Mouse (Mus musculus) 416B (cell line): ENCODE measurements around the gene Meaf6.

Source experiments
- DNase-seq: peaks from one replicate; pipeline ENCODE4 v3.0.0; 2011; ENCODE audit warnings: low read depth

Gene Meaf6

DNA sequence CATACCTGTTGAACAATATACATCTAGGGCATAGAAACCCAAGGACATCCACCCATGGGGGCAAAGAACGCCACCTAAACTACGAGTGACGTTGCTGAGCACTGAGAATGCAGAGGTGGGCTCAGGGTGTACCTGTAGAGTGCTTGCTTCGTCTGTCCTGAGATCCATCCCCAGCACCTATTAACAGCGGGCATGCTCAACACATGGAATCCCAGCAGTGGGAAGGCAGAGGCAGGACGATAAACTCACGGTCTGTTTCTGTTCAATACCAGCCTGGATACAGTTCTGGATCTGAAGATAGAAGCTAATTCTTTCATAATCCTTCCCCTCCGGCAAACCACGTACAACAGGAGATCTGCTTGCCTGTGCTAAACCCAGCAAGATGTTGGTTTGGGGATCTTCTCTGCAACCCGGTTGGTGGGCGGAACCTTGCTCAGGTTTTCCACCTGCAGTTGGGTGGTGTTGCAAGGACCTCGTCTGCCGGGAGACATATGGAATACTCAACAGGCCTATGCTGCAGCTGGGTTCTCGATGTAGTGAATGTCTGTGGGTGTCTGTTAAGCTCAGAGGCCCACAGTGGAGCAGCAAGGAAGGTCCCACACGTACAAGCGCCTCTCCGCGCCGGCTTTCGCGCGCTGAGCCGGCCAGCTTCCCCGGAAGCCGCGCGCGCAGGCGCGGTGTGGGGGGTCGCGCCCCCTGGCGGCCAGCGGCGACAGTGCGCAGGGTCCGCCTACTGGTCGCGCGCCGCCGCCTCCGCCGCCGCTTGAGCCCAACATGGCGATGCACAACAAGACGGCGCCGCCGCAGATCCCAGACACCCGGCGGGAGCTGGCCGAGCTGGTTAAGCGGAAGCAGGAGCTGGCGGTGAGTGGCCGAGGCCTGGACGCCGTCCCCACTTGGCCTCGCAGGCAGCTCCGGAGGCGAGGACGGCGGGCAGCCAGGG lies at the start of gene Meaf6:
Meaf6 (plus strand) TSS at position 732 of the 943 bp plus-strand sequence.
- DNase-seq = peak; percentile 80

DNA sequence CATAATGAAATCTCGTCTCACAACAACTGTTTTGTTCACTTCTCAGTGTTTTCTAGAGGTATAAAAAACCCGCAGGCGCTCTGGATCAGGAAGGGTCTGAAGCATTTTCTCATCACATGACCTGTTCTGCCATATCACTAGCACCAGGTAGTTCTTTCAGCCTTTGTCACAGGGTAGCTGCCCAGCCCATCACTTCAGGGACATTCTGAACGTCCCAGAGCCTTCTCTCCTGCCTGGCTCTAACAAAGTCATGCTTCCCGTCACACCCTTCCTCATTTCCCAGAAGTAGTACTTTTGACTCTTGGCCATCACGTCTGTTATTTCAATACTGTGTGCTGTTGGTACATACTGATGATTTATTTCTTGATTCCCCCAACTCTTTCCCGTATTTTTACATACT lies 40.5 kb upstream of the Meaf6 start:
- no peak for DNase-seq

- no peak for DNase-seq
Measured at GRCm38 (mm10) chr4:125055385-125055784, 29.5 kb upstream of the Meaf6 start.

DNA sequence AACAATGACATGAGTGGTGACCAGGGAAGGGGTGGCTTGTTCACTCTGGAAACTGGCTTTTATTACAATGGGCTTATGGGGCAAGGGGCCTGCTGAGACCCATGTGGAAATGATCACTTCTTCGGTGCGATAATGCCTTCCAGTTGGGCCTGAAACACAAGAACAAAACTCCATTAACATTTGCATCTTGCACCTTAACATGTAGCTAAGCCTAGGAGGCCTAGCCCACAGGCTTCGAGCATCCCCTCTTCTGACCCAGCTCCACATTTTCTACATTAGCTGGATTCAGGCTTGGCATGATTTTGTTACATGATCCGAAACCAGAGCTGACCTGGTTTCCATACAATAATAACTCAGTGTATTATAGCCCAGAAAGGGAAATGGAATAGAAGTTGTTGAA lies 28.5 kb upstream of the Meaf6 start:
- DNase-seq = no peak

DNA sequence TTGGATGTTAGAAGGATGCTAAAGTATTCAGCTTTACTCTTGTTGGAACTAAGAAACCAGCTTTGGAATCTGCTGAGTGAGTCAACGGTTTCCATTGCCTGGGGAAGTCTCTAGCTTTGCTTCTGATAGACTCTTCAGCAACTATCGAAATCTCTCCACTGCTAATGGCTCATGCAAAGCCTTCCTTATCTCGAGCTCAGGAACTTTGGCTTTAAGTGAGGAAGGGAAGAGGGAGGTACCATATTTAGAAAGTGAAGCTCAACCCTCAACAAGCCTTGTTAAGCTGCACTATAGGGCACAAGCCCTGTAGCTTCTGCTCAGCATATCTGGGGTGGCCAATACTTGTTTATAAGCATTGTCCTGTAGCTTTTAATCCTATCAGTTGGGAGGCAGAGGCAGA lies 27.7 kb upstream of the Meaf6 start:
- no peak for DNase-seq

DNA sequence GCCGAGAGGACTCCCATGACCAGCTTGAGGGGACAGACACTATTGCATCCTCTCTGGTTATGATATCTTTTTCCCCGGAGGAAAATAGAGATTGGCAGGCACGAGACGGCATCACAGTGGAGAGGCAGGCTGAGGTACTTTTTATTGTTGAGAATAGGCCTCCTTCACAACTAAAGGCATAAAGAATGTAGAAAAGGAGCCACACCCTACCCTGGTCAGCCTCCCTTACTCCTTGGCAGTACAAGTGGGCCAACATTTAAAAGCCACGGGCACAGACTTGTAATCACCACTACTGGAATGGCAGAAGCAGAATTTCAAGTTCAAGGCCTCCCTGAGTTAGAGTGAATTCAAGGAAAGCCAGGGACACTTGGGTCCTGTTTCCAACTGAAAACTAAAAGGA lies 26.9 kb upstream of the Meaf6 start:
- no peak for DNase-seq

- peak; percentile 61 for DNase-seq
Measured at GRCm38 (mm10) chr4:125059025-125059424, 25.9 kb upstream of the Meaf6 start.

GRCm38 (mm10) chr4:125063829-125064228 lies 21.1 kb upstream of the Meaf6 start:
- peak; percentile 25 for DNase-seq

DNA sequence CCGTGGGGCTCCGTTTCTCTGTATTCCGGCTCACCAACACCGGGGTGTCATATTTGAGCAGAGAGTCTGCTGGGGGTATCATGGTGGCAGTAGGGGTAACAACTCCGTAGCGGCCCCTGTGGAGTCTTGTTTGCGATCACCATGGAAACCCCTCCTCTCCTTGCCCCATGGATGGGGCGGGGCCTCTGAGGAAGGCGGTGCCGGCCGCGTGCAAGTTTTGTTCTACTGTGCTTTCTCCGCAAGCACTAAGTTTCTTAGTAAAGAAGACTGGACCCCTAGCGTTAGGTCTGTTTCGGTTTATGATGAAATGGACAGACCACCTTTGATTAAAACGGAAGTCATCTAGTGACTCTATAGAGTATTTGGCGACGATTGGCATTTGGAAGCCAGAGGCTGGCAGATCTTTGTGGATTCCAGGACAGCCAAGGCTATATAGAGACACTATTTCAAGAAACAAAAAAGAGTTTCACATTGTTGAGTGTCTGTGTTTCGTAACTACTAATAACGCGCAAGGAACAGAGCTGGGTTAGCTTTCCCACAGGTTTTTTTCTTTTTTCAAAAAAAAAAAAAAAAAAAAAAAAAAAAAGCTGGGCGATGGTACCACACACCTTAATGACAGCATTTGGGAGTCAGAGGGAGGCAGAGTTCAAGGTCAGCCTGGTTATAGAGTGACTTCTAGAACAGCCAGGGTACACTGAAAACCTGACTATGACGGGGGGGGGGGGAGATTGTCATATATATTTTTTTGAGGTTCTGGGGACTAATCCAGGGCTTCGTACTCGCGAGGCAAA lies 19.2 kb upstream of the Meaf6 start, which contains the start of gene Dnali1:
Dnali1 (minus strand) TSS at position 187 of the 791 bp plus-strand sequence.
- DNase-seq = peak; percentile 42

DNA sequence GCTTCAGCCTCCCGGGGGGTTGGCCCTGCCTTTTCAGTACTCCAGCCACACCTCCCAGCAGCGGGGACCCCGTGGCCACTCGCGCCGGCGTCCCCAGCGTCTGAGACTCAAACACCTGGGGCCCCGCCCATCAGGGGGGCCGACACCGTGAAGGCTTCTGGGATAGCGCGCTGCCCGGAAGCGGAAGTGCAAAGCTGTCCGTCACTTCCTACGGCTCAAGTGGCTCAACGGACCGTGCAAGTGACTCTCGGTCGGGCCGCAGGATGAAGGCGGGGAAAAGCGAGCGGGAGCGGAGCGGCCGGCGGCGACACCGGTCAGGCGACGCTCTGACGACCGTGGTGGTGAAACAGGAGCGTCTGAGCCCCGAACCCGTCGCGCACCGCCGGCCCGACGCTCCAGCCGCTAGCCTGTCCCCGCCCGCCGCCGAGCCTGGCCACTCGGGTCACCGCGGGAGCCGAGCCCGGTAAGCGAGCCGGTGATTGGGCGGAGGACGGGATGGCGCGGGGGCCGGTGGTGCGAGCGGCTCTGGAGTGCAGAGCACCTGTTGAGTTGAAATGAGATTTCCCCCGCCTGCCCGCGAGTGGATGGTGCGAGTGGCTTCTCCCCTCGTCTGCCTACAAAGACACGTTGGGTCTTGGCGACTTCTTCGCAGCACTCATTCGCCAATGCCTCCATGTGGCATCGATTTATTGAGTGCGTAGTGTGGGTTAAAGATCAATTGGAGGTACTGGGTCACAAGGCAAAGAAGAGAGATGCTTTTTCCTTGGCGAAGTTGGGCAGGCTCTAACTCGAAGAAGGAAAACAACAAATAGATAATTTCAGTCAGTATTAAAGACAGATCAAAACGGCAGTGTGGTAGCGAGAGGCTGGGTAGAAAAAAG lies 18.2 kb upstream of the Meaf6 start, which contains the start of gene Snip1:
Snip1 (plus strand) TSS at position 183 of the 881 bp plus-strand sequence.
- peak; percentile 94 for DNase-seq

DNA sequence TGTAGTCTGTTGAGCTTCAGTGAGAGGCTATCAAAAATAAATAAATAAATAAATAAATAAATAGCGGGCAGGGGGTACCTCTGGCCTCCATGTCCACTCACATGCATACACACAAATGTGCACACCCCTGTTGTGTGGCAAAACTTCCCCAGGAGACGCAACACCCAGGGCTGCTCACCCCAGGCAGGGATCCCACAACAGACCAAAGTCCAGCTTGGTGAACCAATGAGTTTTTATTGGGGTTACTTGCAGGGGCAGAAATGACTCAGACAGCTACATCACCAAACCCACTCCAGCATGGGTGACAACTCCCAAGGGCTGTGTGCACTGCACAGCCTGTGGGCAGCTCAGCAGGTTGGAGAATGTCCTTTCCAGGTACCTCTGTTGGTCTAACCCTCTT lies 7.2 kb upstream of the Meaf6 start:
- no peak for DNase-seq

- no peak for DNase-seq
Measured at GRCm38 (mm10) chr4:125078698-125079097, 6.2 kb upstream of the Meaf6 start.

GRCm38 (mm10) chr4:125085346-125085841 lies 460 bp downstream of the Meaf6 start:
- peak; percentile 71 for DNase-seq

GRCm38 (mm10) chr4:125093031-125093430 lies 8.1 kb downstream of the Meaf6 start:
- peak; percentile 79 for DNase-seq

DNA sequence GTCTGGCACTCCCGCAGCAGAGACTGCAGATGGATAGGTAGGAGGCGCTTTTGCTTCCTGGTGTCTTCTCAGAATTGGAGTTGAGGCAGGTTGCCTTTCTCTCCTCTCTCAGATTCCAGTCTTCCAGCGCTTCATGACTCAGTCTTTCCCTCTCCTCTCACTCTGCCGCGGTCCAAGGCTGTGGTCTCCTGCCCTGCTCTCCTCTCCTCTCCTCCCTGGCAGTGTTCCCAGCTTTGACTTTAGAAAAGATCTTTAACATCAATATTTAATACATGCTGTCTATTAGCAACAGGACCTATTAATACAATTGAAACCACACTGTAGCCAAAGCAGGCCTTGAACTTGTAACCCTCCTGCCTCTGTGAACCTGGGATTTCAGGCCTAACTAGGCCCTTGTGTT lies 11.1 kb downstream of the Meaf6 start:
- DNase-seq = peak; percentile 62

- peak; percentile 67 for DNase-seq
Measured at GRCm38 (mm10) chr4:125097412-125097811, 12.5 kb downstream of the Meaf6 start.

DNA sequence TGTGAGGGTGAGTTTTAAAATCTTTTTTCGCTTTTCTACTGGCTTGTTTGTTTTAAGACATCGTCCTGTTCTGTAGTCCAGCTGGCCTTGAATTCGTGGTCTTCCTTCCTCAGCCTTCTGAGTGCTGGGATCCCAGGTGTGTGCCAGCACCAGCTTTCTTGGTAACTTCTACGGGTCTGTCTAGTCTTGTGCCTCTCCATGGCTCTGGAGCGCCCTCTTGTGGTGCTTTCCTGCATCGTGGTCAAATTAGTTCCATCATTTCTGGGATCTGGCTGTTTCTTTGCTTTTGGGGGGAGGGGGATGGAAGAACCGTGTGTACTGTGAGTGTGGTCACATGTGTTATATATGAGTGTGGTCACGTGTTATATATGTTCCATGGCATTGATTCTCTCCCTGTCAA lies 14.5 kb downstream of the Meaf6 start:
- peak; percentile 87 for DNase-seq

DNA sequence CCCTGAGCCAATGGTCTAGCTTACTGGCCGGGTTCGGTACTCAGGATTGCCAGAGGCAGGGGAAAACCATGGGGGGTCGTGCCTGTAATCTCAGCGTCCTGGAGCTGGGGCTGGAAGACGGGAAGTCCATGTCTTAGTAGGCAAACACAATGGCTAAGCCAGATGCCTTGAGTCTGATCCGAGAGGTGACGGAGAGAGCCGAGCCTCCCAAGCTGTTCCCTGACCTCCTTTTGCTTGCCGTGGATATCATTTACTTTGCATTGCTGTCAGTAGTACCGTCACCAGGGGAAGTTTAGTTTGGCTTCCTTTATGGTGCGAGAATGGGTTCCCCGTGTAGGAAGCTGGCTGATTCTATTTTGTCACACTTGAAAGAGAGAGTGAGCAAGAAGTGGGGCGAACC lies 16.4 kb downstream of the Meaf6 start:
- no peak for DNase-seq

DNA sequence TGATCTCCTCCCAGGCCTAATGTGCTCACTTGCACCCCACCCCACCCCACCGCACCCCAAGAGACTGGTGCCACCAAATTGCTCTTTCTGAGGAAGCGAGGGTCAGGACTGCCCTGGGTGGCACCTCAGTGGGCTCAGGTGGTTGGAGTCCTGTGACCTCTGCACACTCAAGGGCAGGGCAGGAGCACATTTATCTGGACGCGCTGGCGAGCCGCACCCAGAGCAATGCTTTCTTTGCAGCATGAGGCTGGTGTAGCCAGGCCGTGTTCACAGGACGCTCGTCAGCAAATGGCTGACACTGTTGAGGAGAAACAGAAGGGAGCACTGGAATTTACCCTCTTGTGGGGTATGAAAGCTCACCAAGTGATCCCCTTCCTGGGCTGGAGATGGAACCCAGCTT lies 20.4 kb downstream of the Meaf6 start:
- no peak for DNase-seq

DNA sequence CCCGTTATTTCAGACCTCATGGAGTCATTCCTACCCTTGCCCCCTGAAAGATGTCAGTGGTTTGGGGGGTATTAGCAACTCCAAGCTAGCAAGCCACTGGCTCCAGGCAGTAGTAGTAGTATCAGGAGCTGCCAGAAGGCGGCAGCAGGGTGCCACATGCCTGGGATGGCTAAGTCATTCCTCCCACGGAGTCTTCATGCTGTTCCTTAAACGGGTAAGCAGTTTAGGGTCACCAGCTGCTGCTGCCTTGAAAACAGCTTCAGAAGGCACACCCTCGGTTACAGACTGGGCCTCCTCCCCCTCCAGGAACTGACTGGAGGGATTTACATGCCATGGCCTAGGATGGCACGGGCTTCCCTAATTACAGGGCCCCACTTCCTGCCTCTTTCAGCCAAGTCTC lies 29.7 kb downstream of the Meaf6 start:
- peak; percentile 85 for DNase-seq

DNA sequence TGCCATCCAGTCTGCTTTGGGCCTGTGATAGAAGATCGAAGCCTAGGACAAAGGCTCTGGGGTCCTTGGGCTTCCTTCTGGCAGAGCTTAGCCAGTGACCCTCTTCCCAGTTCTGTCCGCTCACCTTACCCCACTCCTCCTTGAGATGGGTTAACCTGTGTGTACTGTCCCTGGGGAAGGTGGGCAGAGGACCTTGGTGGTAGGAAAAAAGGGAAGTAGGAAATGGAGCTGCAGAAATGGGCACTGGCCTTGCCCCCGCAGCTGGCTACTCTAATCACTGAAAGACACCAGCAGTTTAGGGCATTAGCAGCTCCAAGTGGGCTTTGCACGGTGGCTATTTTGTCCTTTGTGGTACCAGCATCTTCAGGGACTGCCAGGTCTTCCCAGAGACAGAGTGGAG lies 30.1 kb downstream of the Meaf6 start:
- DNase-seq = no peak

- DNase-seq = no peak
Measured at GRCm38 (mm10) chr4:125115710-125116089, 30.8 kb downstream of the Meaf6 start.
